Mouse (Mus musculus) embryo, embryonic 11 days (tissue): ENCODE results near the gene Sos2.
A peak's percentile ranks its signal among the peaks of the same experiment; 100 is the strongest.
"Not testable (repeated sequence)": the region's sequence is repeated elsewhere in the genome, so short reads cannot be mapped to it uniquely, and the experiment has no call there.

Experiments used
- DNase-seq: peaks from one replicate; pipeline ENCODE4 v3.0.0-alpha.2; 2015

The Sos2 gene

GRCm38 (mm10) chr12:69674576-69675537 lies 6.8 kb downstream of the Sos2 start:
- no peak for DNase-seq

DNA sequence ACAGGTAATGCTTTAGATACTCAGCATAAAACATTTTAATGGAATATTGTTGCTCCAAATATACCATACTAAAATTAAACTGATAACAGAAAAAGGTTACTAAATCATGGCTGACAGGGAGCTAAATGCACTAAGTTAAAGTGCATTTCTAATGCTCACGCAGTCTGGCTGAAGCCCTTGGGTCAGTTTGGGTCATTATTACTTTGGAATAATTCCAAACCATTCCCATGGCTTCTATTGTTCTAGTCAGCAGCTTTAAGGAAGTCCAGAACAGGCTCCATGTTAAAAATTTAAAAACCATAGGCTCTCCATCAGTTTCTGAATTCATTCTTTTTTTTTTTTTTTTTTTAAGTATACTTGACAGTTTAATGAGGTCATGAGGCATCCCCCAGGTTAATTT lies 7.5 kb downstream of the Sos2 start:
- no peak for DNase-seq

GRCm38 (mm10) chr12:69666721-69667120 lies 14.9 kb downstream of the Sos2 start:
- no peak for DNase-seq

- no peak for DNase-seq
Observed at GRCm38 (mm10) chr12:69661658-69662057, 20.0 kb downstream of the Sos2 start.

GRCm38 (mm10) chr12:69653973-69654372 lies 27.7 kb downstream of the Sos2 start:
- DNase-seq, result peak; percentile 13

DNA sequence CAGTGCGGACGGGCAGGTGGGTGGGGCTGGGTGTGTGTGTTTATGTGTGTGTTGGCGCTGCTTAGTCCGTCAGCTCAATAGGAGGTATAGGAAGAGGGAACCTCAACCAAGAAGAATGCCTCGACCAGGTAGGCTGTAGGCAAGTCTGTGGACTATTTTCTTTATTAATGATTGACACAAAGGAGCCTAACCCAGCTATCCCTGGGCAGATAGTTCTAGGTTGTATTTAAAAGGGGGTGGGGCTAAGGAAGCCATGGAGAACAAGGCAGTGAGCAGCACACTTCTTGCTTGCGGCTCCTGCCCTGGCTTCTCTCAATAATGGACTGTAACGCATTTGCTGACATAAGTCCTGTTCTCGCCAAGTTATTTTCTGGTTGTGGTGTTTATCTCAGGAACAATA lies 32.1 kb downstream of the Sos2 start:
- no peak for DNase-seq

DNA sequence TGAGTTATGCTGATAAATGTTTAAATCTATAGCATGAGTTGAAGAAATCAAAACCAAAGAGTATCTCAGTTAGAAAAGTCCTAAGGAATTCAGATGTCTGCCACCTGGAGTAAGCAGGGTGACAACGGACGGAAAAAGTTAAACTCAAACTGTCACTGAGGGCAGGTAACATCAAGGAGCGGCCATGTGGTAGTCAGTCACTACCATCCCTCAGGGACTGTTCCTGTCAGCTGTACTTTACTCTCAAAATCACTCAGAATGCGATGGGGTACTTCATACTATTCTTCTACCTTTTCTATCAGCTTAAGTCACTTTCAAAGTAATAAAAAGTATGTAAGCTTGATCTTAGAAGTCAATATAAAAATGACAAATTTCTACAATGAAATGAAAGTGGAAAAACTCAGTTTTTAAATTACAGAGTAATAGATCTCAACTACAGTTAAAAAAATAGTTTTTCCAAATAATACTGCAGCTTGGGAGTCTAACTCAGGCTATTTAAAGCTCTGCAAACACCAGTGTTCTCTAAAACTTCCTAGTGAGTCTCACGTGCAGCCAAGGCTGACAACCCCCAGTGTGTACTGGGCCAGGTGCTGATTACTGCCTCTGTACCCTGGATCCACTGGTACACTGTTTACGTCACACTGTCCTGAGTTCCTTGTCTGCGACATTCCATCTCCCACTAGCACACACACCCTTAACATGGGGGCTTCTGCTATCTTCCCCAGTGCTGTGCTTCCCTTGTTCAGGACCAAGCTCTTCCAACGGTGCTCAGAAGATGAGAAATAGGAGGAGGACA lies 35.6 kb downstream of the Sos2 start:
- DNase-seq, result no peak

GRCm38 (mm10) chr12:69644877-69645276 lies 36.8 kb downstream of the Sos2 start:
- no peak for DNase-seq

- DNase-seq, result no peak
Observed at GRCm38 (mm10) chr12:69642877-69643276, 38.8 kb downstream of the Sos2 start.

DNA sequence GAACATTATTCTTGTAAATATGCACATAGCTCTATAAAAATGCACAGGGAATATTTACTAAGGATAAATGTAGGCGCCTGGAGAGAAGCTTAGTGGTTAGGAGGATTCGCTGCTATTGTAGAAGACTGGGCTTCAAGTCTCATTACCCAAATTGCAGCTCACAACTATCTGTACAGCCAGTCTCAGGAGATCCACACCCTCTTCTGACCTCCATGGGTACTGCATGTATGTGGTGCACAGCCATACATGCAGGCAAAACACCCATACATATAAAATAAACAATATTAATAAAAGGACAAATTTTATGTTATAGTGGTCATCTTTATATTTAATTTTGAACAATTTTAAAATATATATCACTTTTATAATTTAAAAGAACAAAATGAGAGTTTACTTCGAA lies 46.9 kb downstream of the Sos2 start:
- DNase-seq, result peak; percentile 27

DNA sequence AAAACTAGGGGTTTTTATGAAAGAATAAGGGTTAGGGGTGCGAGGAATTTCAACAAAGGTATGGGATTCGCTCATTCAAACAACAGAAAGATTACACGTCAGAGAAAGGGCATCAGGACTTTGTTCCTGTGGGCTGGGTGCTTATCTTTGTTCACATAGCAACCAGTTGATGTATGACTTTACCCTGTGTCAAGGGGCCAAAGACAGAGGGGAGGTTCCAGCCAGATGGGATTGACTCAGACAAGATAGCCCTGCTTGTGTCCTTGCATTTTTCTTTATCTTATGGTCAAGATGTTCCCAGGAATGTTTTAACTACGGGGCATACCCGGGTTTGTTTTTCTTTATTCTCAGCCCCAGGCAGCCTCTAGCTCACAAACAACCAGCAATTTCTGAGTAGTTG lies 63.1 kb downstream of the Sos2 start:
- DNase-seq, result not testable (repeated sequence)

DNA sequence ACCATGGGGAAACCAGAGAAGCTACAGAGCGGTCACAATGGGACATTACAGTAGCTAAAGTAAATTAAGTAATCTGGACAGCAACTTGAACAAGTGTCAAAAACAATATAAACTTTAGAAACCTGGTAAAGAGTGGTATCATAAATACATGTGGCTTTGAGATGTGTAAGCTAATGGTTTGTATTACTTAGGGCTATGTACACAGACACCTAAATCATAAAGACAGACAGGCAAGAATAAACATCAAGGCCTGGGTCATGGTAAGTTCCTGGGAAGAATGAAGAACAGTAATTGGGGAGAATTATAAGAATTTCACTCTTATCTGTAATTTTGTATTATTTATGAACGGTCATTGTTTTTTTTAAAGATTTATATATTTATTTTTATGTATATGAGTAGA lies 77.3 kb downstream of the Sos2 start:
- DNase-seq, result no peak

- DNase-seq, result no peak
Observed at GRCm38 (mm10) chr12:69597446-69597845, 84.2 kb downstream of the Sos2 start.

DNA sequence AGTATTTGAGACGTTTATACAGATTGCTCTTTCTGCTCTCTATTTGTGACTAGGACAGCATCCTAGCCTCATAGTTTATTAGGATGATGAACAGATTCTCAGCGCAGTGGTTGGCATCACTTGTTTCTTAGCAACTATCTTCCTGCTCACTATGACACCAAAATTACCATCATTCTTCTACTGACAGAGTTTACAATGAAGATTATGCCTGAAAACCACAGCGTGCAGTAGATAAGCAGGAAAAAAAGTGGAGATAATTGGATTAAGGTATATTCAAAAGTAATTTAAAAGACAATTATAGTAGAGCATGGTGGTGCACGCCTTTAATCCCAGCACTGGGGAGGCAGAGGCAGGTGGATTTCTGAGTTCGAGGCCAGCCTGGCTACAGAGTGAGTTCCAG lies 88.5 kb downstream of the Sos2 start:
- no peak for DNase-seq

- DNase-seq, result no peak
Observed at GRCm38 (mm10) chr12:69583270-69583629, 98.4 kb downstream of the Sos2 start.

DNA sequence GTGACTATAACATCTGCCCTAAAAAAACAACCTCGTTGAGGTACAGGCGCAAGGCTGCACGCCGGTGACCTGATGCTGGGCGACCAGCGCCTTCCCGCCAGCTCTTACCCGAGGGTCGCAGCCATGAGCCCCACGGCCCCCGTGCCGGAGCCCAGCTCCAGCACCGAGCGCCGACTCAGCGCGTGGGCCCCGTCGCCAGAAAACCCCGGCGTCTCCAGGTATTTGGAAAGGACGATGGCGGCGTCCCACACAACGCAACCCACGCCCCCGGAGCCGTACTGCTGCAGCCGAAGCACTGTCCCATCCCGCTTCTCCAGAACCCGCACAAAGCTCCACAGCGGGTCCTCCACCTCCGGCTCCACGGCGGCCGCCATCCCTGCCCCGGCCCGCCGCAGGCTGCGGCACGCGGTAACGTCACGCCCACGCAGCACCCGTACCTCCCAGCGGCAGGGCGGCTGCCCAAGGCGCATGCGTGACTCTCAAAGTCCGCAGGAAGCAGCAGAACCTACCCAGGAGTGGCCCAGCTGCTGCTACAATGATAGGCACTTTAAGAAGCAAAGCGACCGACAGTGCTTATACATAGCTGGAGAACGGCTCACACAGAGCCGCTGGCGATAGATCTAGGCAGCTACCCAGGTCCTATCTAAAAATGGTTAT lies 98.9 kb downstream of the Sos2 start, which contains the start of gene Vcpkmt:
Vcpkmt (minus strand) TSS at position 416 of the 657 bp plus-strand sequence.
- DNase-seq, result peak; percentile 94

- DNase-seq, result no peak
Observed at GRCm38 (mm10) chr12:69582216-69582612, 99.4 kb downstream of the Sos2 start.

DNA sequence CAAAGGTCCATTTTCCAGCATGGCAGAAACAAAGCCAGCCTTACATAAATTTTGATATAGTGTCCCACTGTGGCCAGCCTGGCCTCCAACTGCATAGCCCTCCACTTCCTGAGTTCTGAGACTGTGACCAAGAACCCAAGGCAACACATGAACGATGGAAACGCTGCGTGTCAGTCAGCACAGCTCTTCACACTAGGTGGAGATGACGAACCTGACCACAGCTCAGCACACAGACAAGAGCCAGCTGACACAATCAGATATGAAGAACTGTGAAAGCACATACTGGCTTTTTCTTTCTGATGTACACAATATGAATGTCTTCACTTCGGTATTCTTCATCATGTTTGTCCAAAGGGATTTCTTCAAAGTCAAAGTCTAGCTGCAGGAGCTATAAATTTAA lies 102.0 kb downstream of the Sos2 start:
- DNase-seq, result no peak

DNA sequence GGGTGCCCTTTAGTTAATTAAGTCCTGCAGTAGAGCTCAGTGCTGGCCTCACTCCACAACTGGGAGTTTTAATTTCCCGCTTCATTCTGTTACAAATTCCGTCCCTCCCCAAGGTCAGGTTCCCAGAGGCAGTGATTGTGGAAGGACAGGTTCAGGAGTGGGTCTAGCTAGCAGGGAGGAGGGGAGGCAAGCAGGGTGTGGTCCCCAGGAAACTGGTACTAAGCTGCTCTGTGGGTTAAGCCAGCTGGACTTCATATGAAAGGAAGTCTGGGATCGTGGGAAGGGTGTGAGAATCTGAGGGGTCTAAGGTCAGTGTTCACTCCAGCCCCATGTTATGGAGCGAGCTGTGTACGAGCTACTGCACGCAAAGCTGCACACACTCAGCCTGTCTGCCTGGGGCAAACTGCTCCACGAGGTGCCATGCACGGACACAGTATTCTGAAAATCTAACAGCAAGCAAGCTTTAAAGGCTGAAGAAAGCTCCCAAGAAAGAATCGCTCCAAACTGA lies 105.5 kb downstream of the Sos2 start:
- DNase-seq, result no peak

DNA sequence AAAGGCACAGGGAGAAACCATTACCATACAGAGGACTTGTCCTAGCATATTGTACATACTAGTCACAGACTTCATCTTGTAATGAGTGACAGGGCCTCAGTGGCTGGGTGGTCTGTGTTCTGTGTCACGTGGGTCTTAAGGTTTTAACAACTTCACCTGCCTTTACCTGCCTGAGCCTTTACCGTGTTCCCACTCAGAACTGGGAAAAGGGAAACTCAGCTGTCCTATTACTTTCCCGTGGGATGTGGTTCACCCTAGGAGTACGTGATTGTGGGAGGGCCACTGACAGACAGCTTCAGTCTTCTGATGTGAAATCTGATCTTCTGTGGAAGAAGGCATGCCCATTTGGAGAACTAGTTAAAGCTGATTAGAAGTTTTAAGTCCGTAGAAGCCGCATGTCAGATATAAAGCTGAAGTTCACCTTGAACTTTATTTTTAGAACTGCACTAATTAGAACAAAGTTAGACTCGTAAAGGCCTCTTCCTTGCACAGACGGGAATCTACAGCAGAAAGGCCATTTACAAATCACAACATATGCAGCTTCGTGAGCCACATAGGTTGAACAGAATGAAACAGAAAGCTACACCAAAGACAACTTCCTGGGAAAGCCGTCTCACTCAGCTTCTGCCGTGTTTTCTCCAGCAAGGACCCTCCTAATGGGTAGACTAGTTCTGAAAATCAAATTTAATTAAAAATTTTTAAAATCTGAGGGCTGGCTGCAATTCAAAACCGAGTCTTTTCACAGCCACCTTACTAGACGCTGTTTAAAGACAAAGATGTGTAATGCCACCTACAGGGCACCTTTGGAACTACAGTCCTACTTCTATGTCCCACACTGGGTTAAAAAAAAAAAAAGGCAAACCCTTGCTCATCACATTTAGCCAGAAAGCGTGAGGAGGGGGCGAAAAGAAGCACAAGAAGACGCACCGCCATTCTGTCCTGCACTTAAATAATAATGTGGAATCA lies 107.5 kb downstream of the Sos2 start:
- peak; percentile 88 for DNase-seq

- DNase-seq, result no peak
Observed at GRCm38 (mm10) chr12:69573271-69573670, 108.4 kb downstream of the Sos2 start.

DNA sequence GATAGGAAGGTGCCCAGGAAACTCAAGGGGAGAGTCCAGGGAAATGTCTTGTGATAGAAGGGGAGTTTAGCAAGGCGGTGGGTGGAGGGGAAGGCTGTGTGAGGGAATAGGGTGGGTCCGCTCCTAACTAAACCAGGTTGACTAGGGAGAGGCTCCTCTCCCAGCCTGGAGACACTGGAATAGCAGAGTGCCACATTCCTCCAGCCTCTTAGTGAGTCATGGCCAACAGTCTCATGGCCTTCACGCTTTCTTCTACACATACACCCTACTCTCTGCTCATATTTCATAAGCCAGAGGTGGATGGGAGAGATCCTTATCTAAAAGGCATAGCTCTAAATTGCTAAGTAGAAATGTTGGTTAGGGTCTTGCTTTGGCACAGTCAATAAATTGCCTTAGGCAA lies 111.7 kb downstream of the Sos2 start:
- no peak for DNase-seq
